Mouse (Mus musculus): ENCODE data around the gene Ggt5. TPM values are rescaled to one million over a fixed set of nuclear protein-coding genes. Genes with fewer than 3 reads are reported as not detected.

Gene Ggt5
- total and polyA plus RNA-seq, 2 experiments from 2014 or later, result 2.3 to 2.8 TPM

DNA sequence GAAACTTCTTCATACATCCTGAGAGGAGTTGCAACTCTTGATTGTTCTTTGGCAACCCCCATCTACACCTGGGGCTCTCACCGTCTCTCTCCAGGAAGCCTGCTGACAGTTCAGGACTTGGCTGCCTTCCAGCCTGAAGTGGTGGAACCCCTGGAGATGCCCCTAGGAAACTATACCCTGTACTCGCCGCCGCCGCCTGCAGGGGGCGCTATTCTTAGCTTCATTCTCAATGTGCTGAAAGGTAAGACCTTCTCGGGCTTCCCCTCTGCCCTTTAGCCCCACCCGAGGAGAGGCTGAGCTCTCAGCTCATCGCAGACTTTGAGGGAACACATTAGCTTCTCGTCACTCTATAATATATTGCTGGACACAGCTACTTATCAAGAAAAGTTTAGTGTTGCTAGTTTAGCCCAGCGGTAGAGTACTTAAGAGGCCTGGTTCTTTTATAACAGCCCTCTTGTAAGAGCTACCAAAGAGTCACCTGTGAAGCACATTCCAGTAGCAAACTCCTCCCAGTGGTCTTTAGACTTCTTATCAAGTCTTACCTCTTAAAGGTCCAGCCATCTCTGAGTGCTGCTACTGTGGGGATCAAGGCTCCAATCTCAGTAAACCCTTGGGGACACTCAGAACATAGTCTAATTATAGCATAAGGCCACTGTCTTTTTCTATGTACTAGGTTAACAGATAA, 16.2 kb downstream of the Ggt5 start:
- Histone ChIP-seq H3K27me3 (ENCODE audit: insufficient read depth, low read length) (no peaks in the 10 kb centered on the region), H3K9me3 (ENCODE audit: low read length) (no peaks in the 10 kb centered on the region), H3K9ac (replicated peaks; ENCODE audit: low read length) (no peak overlapping the region), H3K36me3 (ENCODE audit: insufficient read depth, low read length) (no peaks in the 10 kb centered on the region), H3K4me3 (ENCODE audit: low read length) (no peak overlapping the region), H3K27ac (no peak overlapping the region), H3K4me1 (ENCODE audit: insufficient read depth, low read length) (no peaks in the 10 kb centered on the region), H3K4me2 (ENCODE audit: low read depth, low read length) (no peak overlapping the region)
- no peak for DNase-seq (ENCODE audit: low spot score)
- no peak for ATAC-seq
- 38% methylated on average over 11 of the region's 11 CpGs for WGBS
- peak; percentile 37; the same call in 1 of the 2 replicates for TF ChIP-seq CTCF (IDR thresholded peaks at IDR 0.05; ENCODE audit: low read depth)

GRCm38 (mm10) chr10:75607253-75607652, 18.1 kb downstream of the Ggt5 start:
- H3K4me1 ChIP-seq (ENCODE audit: insufficient read depth, low read length), result no peaks in the 10 kb centered on the region
- WGBS, result 88% methylated on average over 4 of the region's 4 CpGs

GRCm38 (mm10) chr10:75608975-75609374, 19.8 kb downstream of the Ggt5 start:
- ATAC-seq, result no peak

More at GRCm38 (mm10) chr10:75607253-75607652, 18.1 kb downstream of the Ggt5 start:
- no peak overlapping the region for H3K4me2 ChIP-seq (ENCODE audit: low read depth, low read length)
- no peak overlapping the region for H3K27ac ChIP-seq
- no peak overlapping the region for H3K9ac ChIP-seq (replicated peaks; ENCODE audit: low read length)
- no peaks in the 10 kb centered on the region for H3K27me3 ChIP-seq (ENCODE audit: insufficient read depth, low read length)
- no peak for ATAC-seq
- no peak for DNase-seq (ENCODE audit: low spot score)
- H3K36me3 ChIP-seq (ENCODE audit: insufficient read depth, low read length), result no peaks in the 10 kb centered on the region
- H3K4me3 ChIP-seq (ENCODE audit: low read length), result no peak overlapping the region
- no peaks in the 10 kb centered on the region for H3K9me3 ChIP-seq (ENCODE audit: low read length)
- no peak for TF ChIP-seq CTCF (IDR thresholded peaks at IDR 0.05; ENCODE audit: low read depth)

DNA sequence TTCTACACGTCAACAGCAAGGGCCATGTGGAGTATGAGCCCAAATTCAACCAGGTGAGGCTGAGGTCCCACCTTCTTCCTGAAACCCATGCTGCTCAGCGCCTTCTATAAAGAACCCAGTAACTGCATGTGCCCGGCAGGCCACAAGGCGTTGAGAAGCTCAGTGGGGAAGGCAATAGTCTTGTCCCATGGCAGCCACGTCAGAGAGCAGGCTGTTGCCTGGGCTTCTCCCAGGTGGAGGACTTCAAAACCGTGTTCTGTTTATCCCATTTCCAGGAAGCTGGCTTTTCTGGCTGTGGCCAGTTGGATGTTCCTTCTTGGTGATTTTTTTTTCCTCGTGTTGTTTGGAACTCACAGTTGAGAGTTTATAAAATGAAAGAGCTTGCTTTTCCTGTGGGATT, 21.3 kb downstream of the Ggt5 start:
- 62% methylated on average over 7 of the region's 7 CpGs for WGBS

More at GRCm38 (mm10) chr10:75608975-75609374, 19.8 kb downstream of the Ggt5 start:
- WGBS, result 91% methylated on average over 11 of the region's 11 CpGs
- no peaks in the 10 kb centered on the region for H3K4me1 ChIP-seq (ENCODE audit: insufficient read depth, low read length)
- DNase-seq (ENCODE audit: low spot score), result no peak
- H3K27me3 ChIP-seq (ENCODE audit: insufficient read depth, low read length), result no peaks in the 10 kb centered on the region
- no peak overlapping the region for H3K9ac ChIP-seq (replicated peaks; ENCODE audit: low read length)
- no peak overlapping the region for H3K4me2 ChIP-seq (ENCODE audit: low read depth, low read length)
- TF ChIP-seq CTCF (IDR thresholded peaks at IDR 0.05; ENCODE audit: low read depth), result no peak
- no peaks in the 10 kb centered on the region for H3K36me3 ChIP-seq (ENCODE audit: insufficient read depth, low read length)
- no peak overlapping the region for H3K4me3 ChIP-seq (ENCODE audit: low read length)
- no peak overlapping the region for H3K27ac ChIP-seq
- H3K9me3 ChIP-seq (ENCODE audit: low read length), result no peaks in the 10 kb centered on the region

DNA sequence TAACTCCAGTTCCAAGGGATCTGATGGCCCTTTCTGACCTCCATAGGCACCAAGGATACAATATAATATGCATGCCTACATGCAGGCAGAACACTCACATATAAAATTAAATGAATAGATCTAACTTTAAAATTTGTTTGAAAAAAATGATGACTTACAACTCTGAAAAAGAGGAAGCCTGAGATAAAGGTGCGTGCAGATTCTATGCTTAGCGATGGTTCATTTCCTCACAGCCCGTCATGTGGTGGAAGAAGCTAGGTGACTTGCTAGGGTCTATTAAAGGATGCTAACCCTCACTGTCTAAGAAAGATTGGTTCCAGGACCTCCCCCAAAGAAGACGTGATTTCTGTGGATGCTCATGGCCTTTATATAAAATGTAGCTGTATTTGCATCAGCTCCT, 26.9 kb downstream of the Ggt5 start:
- DNase-seq (ENCODE audit: low spot score) (no peak), ATAC-seq (no peak)
- no peak overlapping the region for H3K4me2 ChIP-seq (ENCODE audit: low read depth, low read length)
- no peaks in the 10 kb centered on the region for H3K36me3 ChIP-seq (ENCODE audit: insufficient read depth, low read length)
- no peak overlapping the region for H3K9ac ChIP-seq (replicated peaks; ENCODE audit: low read length)
- H3K4me3 ChIP-seq (ENCODE audit: low read length), result no peak overlapping the region
- H3K27me3 ChIP-seq (ENCODE audit: insufficient read depth, low read length), result no peaks in the 10 kb centered on the region
- no peak overlapping the region for H3K27ac ChIP-seq
- H3K9me3 ChIP-seq (ENCODE audit: low read length), result no peaks in the 10 kb centered on the region
- TF ChIP-seq CTCF (IDR thresholded peaks at IDR 0.05; ENCODE audit: low read depth), result no peak
- 93% methylated on average over 4 of the region's 4 CpGs for WGBS
- H3K4me1 ChIP-seq (ENCODE audit: insufficient read depth, low read length), result no peaks in the 10 kb centered on the region

More for the DNA sequence above, 21.3 kb downstream of the Ggt5 start:
- H3K4me3 ChIP-seq (ENCODE audit: low read length), result no peak overlapping the region
- no peak overlapping the region for H3K9ac ChIP-seq (replicated peaks; ENCODE audit: low read length)
- no peaks in the 10 kb centered on the region for H3K4me1 ChIP-seq (ENCODE audit: insufficient read depth, low read length)
- no peaks in the 10 kb centered on the region for H3K36me3 ChIP-seq (ENCODE audit: insufficient read depth, low read length)
- H3K9me3 ChIP-seq (ENCODE audit: low read length), result no peaks in the 10 kb centered on the region
- no peak for DNase-seq (ENCODE audit: low spot score)
- no peak overlapping the region for H3K27ac ChIP-seq
- no peak for TF ChIP-seq CTCF (IDR thresholded peaks at IDR 0.05; ENCODE audit: low read depth)
- H3K27me3 ChIP-seq (ENCODE audit: insufficient read depth, low read length), result no peaks in the 10 kb centered on the region
- H3K4me2 ChIP-seq (ENCODE audit: low read depth, low read length), result no peak overlapping the region
- ATAC-seq, result no peak

DNA sequence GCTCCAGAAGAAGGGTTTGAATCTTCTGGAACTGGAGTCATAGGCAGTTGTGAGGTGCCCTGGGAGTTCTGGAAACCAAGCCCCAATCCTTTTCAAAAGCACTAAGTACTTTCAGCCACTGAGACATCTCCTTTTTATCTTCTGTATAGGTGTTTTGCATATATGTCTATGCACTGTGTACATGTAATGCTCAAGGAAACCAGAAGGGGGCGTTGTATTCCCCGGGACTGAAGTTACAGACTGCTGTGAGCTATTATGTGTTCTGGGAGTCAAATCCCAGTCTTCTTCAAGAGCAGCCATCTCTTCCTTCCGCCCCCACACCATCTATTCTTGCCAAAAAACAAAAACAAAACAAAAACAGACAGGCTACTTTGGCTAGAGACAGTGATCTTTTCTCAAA, 31.7 kb downstream of the Ggt5 start:
- H3K27me3 ChIP-seq (ENCODE audit: insufficient read depth, low read length), result no peaks in the 10 kb centered on the region
- ATAC-seq (no peak), DNase-seq (ENCODE audit: low spot score) (no peak)
- no peak overlapping the region for H3K4me3 ChIP-seq (ENCODE audit: low read length)
- no peaks in the 10 kb centered on the region for H3K4me1 ChIP-seq (ENCODE audit: insufficient read depth, low read length)
- no peak overlapping the region for H3K9ac ChIP-seq (replicated peaks; ENCODE audit: low read length)
- no peak overlapping the region for H3K4me2 ChIP-seq (ENCODE audit: low read depth, low read length)
- H3K9me3 ChIP-seq (ENCODE audit: low read length), result no peaks in the 10 kb centered on the region
- H3K27ac ChIP-seq, result no peak overlapping the region
- peak; percentile 26; the same call in 1 of the 2 replicates for TF ChIP-seq CTCF (IDR thresholded peaks at IDR 0.05; ENCODE audit: low read depth)
- WGBS, result 54% methylated on average over 3 of the region's 3 CpGs
- H3K36me3 ChIP-seq (ENCODE audit: insufficient read depth, low read length), result no peaks in the 10 kb centered on the region

DNA sequence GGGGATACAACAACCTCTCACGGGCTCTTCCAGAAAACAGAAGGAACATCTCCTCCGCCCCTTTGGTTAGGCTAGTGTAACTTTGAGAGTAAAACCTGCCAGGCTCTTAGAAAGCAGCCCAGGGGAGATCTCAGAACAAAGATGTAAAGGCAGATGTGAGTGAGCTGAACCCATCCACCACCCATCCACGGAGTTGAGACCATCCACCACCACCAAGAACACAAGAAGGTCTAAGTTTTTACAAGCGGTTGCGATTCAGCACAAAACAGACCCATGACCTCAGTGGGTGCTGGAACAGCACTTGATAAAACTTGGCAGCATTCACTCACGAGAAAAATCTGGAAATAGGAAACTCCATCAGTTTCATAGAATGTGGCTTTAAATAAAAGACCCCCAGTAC, 36.8 kb downstream of the Ggt5 start:
- no peak overlapping the region for H3K27ac ChIP-seq
- H3K9me3 ChIP-seq (ENCODE audit: low read length), result no peaks in the 10 kb centered on the region
- H3K36me3 ChIP-seq (ENCODE audit: insufficient read depth, low read length), result no peaks in the 10 kb centered on the region
- H3K4me1 ChIP-seq (ENCODE audit: insufficient read depth, low read length), result no peaks in the 10 kb centered on the region
- no peak for TF ChIP-seq CTCF (IDR thresholded peaks at IDR 0.05; ENCODE audit: low read depth)
- no peaks in the 10 kb centered on the region for H3K27me3 ChIP-seq (ENCODE audit: insufficient read depth, low read length)
- no peak overlapping the region for H3K4me2 ChIP-seq (ENCODE audit: low read depth, low read length)
- H3K9ac ChIP-seq (replicated peaks; ENCODE audit: low read length), result no peak overlapping the region
- DNase-seq (ENCODE audit: low spot score) (no peak), ATAC-seq (no peak)
- no peak overlapping the region for H3K4me3 ChIP-seq (ENCODE audit: low read length)
- WGBS, result 61% methylated on average over 6 of the region's 6 CpGs
